Mouse (Mus musculus) ES-E14 (cell line): Measurements from ENCODE around the gene Itga3. TPM values are rescaled to one million over a fixed set of nuclear protein-coding genes. Genes with fewer than 3 reads are reported as not detected.
A peak's percentile ranks its signal among the peaks of the same experiment; 100 is the strongest.

ENCODE experiments used
- DNase-seq: peaks from one replicate; pipeline ENCODE4 v3.0.0-alpha.2; 2013; ENCODE audit warnings: low read depth, low spot score
- H3K27ac ChIP-seq: 2 replicates; pipeline ENCODE4 v1.5.1; 2012; ENCODE audit warnings: low read depth, mild to moderate bottlenecking, low read length, moderate library complexity, mixed read lengths; ENCODE audit not compliant: poor library complexity, insufficient read depth, severe bottlenecking
- H3K36me3 ChIP-seq: 2 replicates; pipeline ENCODE4 v1.6.1; 2012; ENCODE audit warnings: mild to moderate bottlenecking, low read length, moderate library complexity, mixed read lengths; ENCODE audit not compliant: control insufficient read depth, poor library complexity, insufficient read depth, severe bottlenecking
- H3K4me1 ChIP-seq, 2 experiments: fragments of 150-350 bp in 1 of 2; sonication (generic) in 1 of 2; 2 replicates each; pipeline ENCODE4 v1.6.1; 2012; ENCODE audit warnings: low read length in 2 of 2, mild to moderate bottlenecking in 1 of 2, mixed read lengths in 1 of 2; ENCODE audit not compliant: control insufficient read depth in 2 of 2, insufficient read depth in 2 of 2, poor library complexity in 1 of 2
- H3K4me3 ChIP-seq, 2 experiments: fragments of 150-350 bp in 1 of 2; sonication (generic) in 1 of 2; 2 replicates each; pipeline ENCODE4 v1.5.1; 2012; ENCODE audit warnings: low read length in 2 of 2, low read depth in 1 of 2, mild to moderate bottlenecking in 1 of 2, mixed read lengths in 1 of 2; ENCODE audit not compliant: insufficient read depth in 1 of 2, poor library complexity in 1 of 2, severe bottlenecking in 1 of 2
- H3K9ac ChIP-seq: 2 replicates; pipeline ENCODE4 v1.6.1; 2012; ENCODE audit warnings: low read depth, mild to moderate bottlenecking, low read length, mixed read lengths; ENCODE audit not compliant: poor library complexity, insufficient read depth, severe bottlenecking
- H3K9me3 ChIP-seq: fragments of 150-350 bp; sonication (generic); 2 replicates; pipeline ENCODE4 v1.6.1; 2012; ENCODE audit warnings: low read depth, mild to moderate bottlenecking, low read length; ENCODE audit not compliant: control insufficient read depth, insufficient read depth
- CHD2 ChIP-seq: IDR thresholded peaks from 2 replicates; pipeline ENCODE4 v1.6.1; 2014; ENCODE audit warnings: mild to moderate bottlenecking, low read depth, low read length, inconsistent platforms
- HCFC1 ChIP-seq: IDR thresholded peaks from 2 replicates; pipeline ENCODE4 v1.6.1; 2012; ENCODE audit warnings: low read length, inconsistent platforms, borderline replicate concordance; ENCODE audit not compliant: insufficient read depth
- MAFK ChIP-seq: IDR thresholded peaks from 2 replicates; pipeline ENCODE4 v1.6.1; 2014; ENCODE audit warnings: mild to moderate bottlenecking, low read depth, low read length, inconsistent platforms; ENCODE audit not compliant: insufficient read depth
- ZC3H11A ChIP-seq: IDR thresholded peaks from 2 replicates; pipeline ENCODE4 v1.6.1; 2012; ENCODE audit warnings: low read depth, mild to moderate bottlenecking, inconsistent platforms, low read length, borderline replicate concordance
- ZNF384 ChIP-seq: IDR thresholded peaks from 2 replicates; pipeline ENCODE4 v1.6.1; 2012; ENCODE audit warnings: low read depth, low read length, inconsistent platforms
- in situ Hi-C, 2 experiments: fragments of 600-800 bp; cut with MboI; formaldehyde crosslinking; loops; one replicate each; pipeline ENCODE4 v1.15.1; 2025; ENCODE audit warnings: low sequenced_read_pairs in 2 of 2, inconsistent platforms in 1 of 2; ENCODE audit not compliant: unreplicated experiment in 2 of 2
- total RNA-seq: library from RNA; depleted of rRNA; stranded (reverse); fragments of 300-350 nt; gene quantifications from 2 replicates; pipeline ENCODE4 v1.2.3, GENCODE M21; 2012

Gene Itga3
- total RNA-seq, 1 experiment, result 189 TPM

GRCm38 (mm10) chr11:95120633-95121020 is 44.0 kb upstream of the Itga3 start:
- Histone ChIP-seq H3K36me3 (no peaks in the 10 kb centered on the region), H3K9me3 (no peaks in the 10 kb centered on the region), H3K27ac (no peak overlapping the region), H3K9ac (no peak overlapping the region), H3K4me3 (peak overlapping the region in 1 of 2 experiments; percentile 56; a peak in 3 of 4 replicates), H3K4me1 (peaks cover 0 to 14% of the 10 kb centered on the region in 2 experiments; a peak in 1 of 4 replicates)
- in situ Hi-C loops, result loop anchor here in 1 of 2 experiments (25.0 kb wide), 1 partner anchor 392 kb away; the partner anchor contains the start of gene Nxph3
- no peak for DNase-seq
- no peak for TF ChIP-seq CHD2
- no peak for TF ChIP-seq ZC3H11A
- TF ChIP-seq MAFK, result no peak
- TF ChIP-seq ZNF384, result no peak
- no peak for TF ChIP-seq HCFC1

GRCm38 (mm10) chr11:95119990-95120632 is 43.5 kb upstream of the Itga3 start, which contains the start of gene Dlx3:
Dlx3 (plus strand) TSS chr11:95120119.
- peak within 1 kb of the TSS; percentile 21; the same call in 1 of the 2 replicates for H3K9ac ChIP-seq
- no peak for TF ChIP-seq ZC3H11A
- no peak for TF ChIP-seq MAFK
- TF ChIP-seq HCFC1, result no peak
- TF ChIP-seq CHD2, result no peak
- TF ChIP-seq ZNF384, result no peak
- H3K36me3 ChIP-seq, result no peaks in the 10 kb centered on the region
- in situ Hi-C loops, result loop anchor here (5.0 to 25.0 kb wide), 3 partner anchors 117 to 405 kb away; partner anchors contain the start of gene Nxph3 (in 1 of the 2)
- no peak within 1 kb of the TSS for H3K27ac ChIP-seq
- H3K4me3 ChIP-seq, result peak within 1 kb of the TSS; percentile 51 to 56; a peak in 3 of 4 replicates
- DNase-seq, result peak; percentile 54
- peaks cover 0 to 10% of the 10 kb centered on the region in 2 experiments; a peak in 1 of 4 replicates for H3K4me1 ChIP-seq
- H3K9me3 ChIP-seq, result no peaks in the 10 kb centered on the region

- in situ Hi-C loops, result loop anchor here (5.0 to 25.0 kb wide), 3 partner anchors 119 to 406 kb away; partner anchors contain the start of gene Nxph3 (in 1 of the 2)
- Histone ChIP-seq H3K4me1 (peaks cover 0 to 9% of the 10 kb centered on the region in 2 experiments; a peak in 1 of 4 replicates), H3K9ac (no peak overlapping the region), H3K36me3 (no peaks in the 10 kb centered on the region), H3K4me3 (peak overlapping the region in 1 of 2 experiments; percentile 39; a peak in 2 of 4 replicates), H3K9me3 (no peaks in the 10 kb centered on the region), H3K27ac (no peak overlapping the region)
- TF ChIP-seq ZC3H11A (peak; percentile 85), CHD2 (no peak)
- DNase-seq, result peak; percentile 70
Measured at GRCm38 (mm10) chr11:95118505-95118904, 41.9 kb upstream of the Itga3 start.

- TF ChIP-seq ZC3H11A, result peak; percentile 97
- TF ChIP-seq CHD2, result no peak
- H3K27ac ChIP-seq, result no peak overlapping the region
Measured at GRCm38 (mm10) chr11:95117030-95117429, 40.4 kb upstream of the Itga3 start.

More at GRCm38 (mm10) chr11:95117030-95117429, 40.4 kb upstream of the Itga3 start:
- DNase-seq, result peak; percentile 84
- H3K9me3 ChIP-seq, result no peaks in the 10 kb centered on the region
- H3K4me3 ChIP-seq, result no peak overlapping the region
- H3K9ac ChIP-seq, result no peak overlapping the region
- in situ Hi-C loops, result loop anchor here (5.0 to 25.0 kb wide), 3 partner anchors 120 to 408 kb away; partner anchors contain the start of gene Nxph3 (in 1 of the 2)
- peaks cover 0 to 15% of the 10 kb centered on the region in 2 experiments; a peak in 2 of 4 replicates for H3K4me1 ChIP-seq
- H3K36me3 ChIP-seq, result no peaks in the 10 kb centered on the region
